Mouse (Mus musculus) myocyte (in vitro differentiated cells): ENCODE data around the gene Ttll8.

ENCODE experiments used
- CEBPB ChIP-seq: IDR thresholded peaks from 2 replicates; pipeline ENCODE4 v1.6.1; 2011; ENCODE audit warnings: mild to moderate bottlenecking, moderate library complexity; ENCODE audit not compliant: poor library complexity, insufficient read depth, severe bottlenecking
- E2F4 ChIP-seq: IDR thresholded peaks from one replicate; pipeline ENCODE4 v1.6.1; 2011; ENCODE audit warnings: mild to moderate bottlenecking, control low read depth, moderate library complexity; ENCODE audit not compliant: insufficient read depth
- MAX ChIP-seq: IDR thresholded peaks from one replicate; pipeline ENCODE4 v1.6.1; 2011; ENCODE audit warnings: low read depth, mild to moderate bottlenecking, control low read depth
- POLR2A ChIP-seq: IDR thresholded peaks from one replicate; pipeline ENCODE4 v1.6.1; 2011; ENCODE audit warnings: low read depth, mild to moderate bottlenecking, control low read depth, moderate library complexity; ENCODE audit not compliant: insufficient read length
- POLR2AphosphoS2 ChIP-seq: IDR thresholded peaks from one replicate; pipeline ENCODE4 v1.6.1; 2011; ENCODE audit warnings: low read depth, control low read depth; ENCODE audit not compliant: insufficient read length

GRCm38 (mm10) chr15:88874477-88874876 is 79.7 kb downstream of the Ttll8 start:
- TF ChIP-seq POLR2A (no peak), CEBPB (no peak), MAX (no peak), POLR2AphosphoS2 (no peak), E2F4 (no peak)
